Mouse (Mus musculus): ENCODE data around the gene Trpm8. TPM values are rescaled to one million over a fixed set of nuclear protein-coding genes. Genes with fewer than 3 reads are reported as not detected.

Trpm8 gene
- polyA plus RNA-seq, 1 experiment from 2014 or later: not detected

DNA sequence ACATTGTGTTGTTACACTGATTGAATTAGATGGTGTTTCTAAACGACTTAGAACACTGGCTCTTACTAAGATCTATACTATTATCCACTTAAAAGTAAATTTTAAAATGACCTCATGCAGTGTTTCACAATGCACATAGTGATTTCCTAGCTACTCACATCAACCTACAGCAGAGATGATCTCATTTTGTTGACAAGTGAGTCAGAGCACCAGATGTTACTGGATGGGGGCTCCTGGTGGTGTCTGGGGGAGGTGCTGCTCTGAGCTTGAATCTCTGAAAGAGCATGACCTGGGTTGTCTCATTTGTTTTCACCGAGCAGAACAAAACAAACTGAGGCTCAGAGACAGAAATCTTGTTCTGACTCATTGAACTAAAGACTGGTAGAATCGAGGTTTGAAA, 68.1 kb downstream of the Trpm8 start:
- ATAC-seq: 0 out of 2 replicates have a peak, but pooled peaks have one; percentile 45
- Histone ChIP-seq H3K36me3 (ENCODE audit: control insufficient read depth, insufficient read depth) (no peaks in the 10 kb centered on the region), H3K9me3 (ENCODE audit: control insufficient read depth) (no peaks in the 10 kb centered on the region), H3K27ac (ENCODE audit: low read depth, low read length) (no peak overlapping the region), H3K4me1 (replicated peaks; ENCODE audit: control insufficient read depth, insufficient read depth, low read length) (no peaks in the 10 kb centered on the region), H3K4me2 (replicated peaks; ENCODE audit: low read depth) (no peak overlapping the region), H3K9ac (ENCODE audit: low read depth, low read length) (no peak overlapping the region), H3K4me3 (ENCODE audit: low read depth, low read length) (no peak overlapping the region), H3K27me3 (replicated peaks; ENCODE audit: control insufficient read depth, insufficient read depth, low read length) (no peaks in the 10 kb centered on the region)
- peak; percentile 7; the same call in 1 of the 2 replicates for TF ChIP-seq CTCF (IDR thresholded peaks at IDR 0.05; ENCODE audit: low read depth)
- WGBS: 31% methylated on average over 3 of the region's 3 CpGs

DNA sequence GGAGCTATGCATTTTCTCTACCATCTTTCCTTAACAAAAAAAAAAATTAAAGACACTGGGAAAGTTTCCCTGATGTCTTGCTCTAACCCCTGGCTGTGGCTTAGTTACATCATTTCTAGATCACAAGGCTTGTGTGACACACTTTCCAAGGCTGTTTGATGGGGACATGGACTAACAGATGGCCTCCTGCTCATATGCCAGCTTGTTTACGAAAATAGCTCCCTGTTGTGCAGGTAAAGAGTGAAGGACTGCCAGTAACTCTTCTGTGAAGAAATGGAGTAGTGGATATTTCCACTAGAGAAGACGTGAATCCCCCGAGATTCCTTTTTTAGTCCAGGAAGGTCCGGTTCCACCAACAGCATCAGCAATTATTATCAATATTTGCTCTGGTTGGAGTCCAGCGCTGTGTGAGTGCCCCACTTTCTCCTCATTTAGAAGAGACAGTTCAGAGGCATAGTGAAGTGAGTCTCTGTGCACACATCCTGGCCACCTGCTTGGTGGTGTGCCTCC, 71.1 kb downstream of the Trpm8 start:
- ATAC-seq: no peak
- Histone ChIP-seq H3K27me3 (replicated peaks; ENCODE audit: control insufficient read depth, insufficient read depth, low read length) (no peaks in the 10 kb centered on the region), H3K4me2 (replicated peaks; ENCODE audit: low read depth) (no peak overlapping the region), H3K27ac (ENCODE audit: low read depth, low read length) (no peak overlapping the region), H3K36me3 (ENCODE audit: control insufficient read depth, insufficient read depth) (no peaks in the 10 kb centered on the region), H3K4me3 (ENCODE audit: low read depth, low read length) (no peak overlapping the region), H3K9ac (ENCODE audit: low read depth, low read length) (no peak overlapping the region), H3K4me1 (replicated peaks; ENCODE audit: control insufficient read depth, insufficient read depth, low read length) (no peaks in the 10 kb centered on the region), H3K9me3 (ENCODE audit: control insufficient read depth) (no peaks in the 10 kb centered on the region)
- no peak for TF ChIP-seq CTCF (IDR thresholded peaks at IDR 0.05; ENCODE audit: low read depth)
- WGBS: 81% methylated on average over 5 of the region's 5 CpGs

DNA sequence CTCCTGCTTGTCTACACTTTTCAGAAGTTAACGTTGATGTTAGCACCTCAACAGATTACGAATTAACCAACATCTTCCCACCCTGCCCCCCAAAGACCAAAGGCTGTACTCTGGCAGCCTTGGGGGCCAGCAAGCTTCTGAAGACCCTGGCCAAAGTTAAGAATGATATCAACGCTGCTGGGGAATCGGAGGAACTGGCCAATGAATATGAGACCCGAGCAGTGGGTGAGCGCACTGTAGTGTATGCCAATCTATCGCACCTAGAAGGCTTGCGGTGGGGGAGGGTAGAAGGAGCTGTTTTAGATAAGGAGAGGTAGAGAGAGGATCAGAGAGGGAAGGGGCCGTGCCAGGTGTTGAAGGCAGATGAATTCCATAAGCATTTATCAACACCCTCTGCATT, 73.3 kb downstream of the Trpm8 start:
- no peak for TF ChIP-seq CTCF (IDR thresholded peaks at IDR 0.05; ENCODE audit: low read depth)
- no peak overlapping the region for H3K27ac ChIP-seq (ENCODE audit: low read depth, low read length)
- ATAC-seq: no peak

DNA sequence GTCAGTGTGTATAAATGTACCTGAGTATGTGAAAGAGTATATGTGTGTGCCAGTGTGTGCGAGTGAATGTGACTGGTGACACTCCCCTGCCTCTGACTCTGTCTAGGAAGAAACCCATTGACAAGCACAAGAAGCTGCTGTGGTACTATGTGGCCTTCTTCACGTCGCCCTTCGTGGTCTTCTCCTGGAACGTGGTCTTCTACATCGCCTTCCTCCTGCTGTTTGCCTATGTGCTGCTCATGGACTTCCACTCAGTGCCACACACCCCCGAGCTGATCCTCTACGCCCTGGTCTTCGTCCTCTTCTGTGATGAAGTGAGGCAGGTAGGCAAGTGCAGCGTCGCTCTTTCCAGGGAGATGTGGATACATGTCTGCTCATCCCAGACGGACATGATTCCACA, 77.6 kb downstream of the Trpm8 start:
- Histone ChIP-seq H3K9me3 (ENCODE audit: control insufficient read depth) (no peaks in the 10 kb centered on the region), H3K27me3 (replicated peaks; ENCODE audit: control insufficient read depth, insufficient read depth, low read length) (no peaks in the 10 kb centered on the region), H3K9ac (ENCODE audit: low read depth, low read length) (no peak overlapping the region), H3K27ac (ENCODE audit: low read depth, low read length) (no peak overlapping the region), H3K4me1 (replicated peaks; ENCODE audit: control insufficient read depth, insufficient read depth, low read length) (no peaks in the 10 kb centered on the region), H3K4me2 (replicated peaks; ENCODE audit: low read depth) (no peak overlapping the region), H3K36me3 (ENCODE audit: control insufficient read depth, insufficient read depth) (no peaks in the 10 kb centered on the region), H3K4me3 (ENCODE audit: low read depth, low read length) (no peak overlapping the region)
- ATAC-seq: no peak
- TF ChIP-seq CTCF (IDR thresholded peaks at IDR 0.05; ENCODE audit: low read depth): no peak
- 92% methylated on average over 12 of the region's 12 CpGs for WGBS

More for the DNA sequence above, 73.3 kb downstream of the Trpm8 start:
- H3K4me3 ChIP-seq (ENCODE audit: low read depth, low read length): no peak overlapping the region
- H3K4me1 ChIP-seq (replicated peaks; ENCODE audit: control insufficient read depth, insufficient read depth, low read length): no peaks in the 10 kb centered on the region
- H3K9me3 ChIP-seq (ENCODE audit: control insufficient read depth): no peaks in the 10 kb centered on the region
- 82% methylated on average over 9 of the region's 9 CpGs for WGBS
- no peak overlapping the region for H3K4me2 ChIP-seq (replicated peaks; ENCODE audit: low read depth)
- no peak overlapping the region for H3K9ac ChIP-seq (ENCODE audit: low read depth, low read length)
- no peaks in the 10 kb centered on the region for H3K36me3 ChIP-seq (ENCODE audit: control insufficient read depth, insufficient read depth)
- no peaks in the 10 kb centered on the region for H3K27me3 ChIP-seq (replicated peaks; ENCODE audit: control insufficient read depth, insufficient read depth, low read length)

DNA sequence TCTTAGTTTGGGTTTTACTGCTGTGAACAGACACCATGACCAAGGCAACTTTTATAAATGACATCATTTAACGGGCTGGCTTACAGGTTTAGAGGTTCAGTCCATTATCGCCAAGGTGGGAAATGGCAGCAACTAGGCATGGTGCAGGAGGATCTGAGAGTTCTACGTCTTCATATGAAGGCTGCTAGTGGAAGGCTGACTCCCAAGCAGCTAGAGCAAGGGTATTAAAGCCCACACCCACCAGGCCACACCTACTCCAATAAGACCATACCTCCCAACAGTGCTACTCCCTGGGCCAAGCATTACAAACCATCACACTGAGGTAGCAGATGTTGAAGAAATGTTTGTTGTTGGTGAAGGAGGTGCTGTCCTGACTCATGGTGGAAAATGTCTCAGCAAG, 78.2 kb downstream of the Trpm8 start:
- WGBS: 88% methylated on average over 3 of the region's 3 CpGs
- ATAC-seq: no peak
- H3K9me3 ChIP-seq (ENCODE audit: control insufficient read depth): no peaks in the 10 kb centered on the region

DNA sequence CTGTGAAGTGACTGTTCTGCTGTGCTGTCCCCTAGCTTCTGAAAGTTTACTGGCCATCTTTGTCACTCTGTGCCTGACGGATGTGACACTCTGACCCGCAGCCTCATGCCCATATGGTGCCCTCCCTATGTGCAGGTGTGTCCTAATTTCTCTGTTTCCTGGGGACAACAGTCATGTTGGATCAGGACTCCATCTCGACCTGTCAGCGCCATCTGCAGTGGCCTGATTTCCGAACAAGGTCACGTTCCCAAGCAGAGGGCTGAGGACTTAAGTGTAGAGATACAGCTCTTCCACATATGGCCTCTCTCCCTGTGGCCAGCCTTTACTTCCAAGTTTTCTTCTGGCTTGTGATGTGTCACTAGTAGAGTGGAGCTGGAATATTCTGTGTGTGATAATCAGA, 79.2 kb downstream of the Trpm8 start:
- 87% methylated on average over 6 of the region's 6 CpGs for WGBS
- H3K27ac ChIP-seq (ENCODE audit: low read depth, low read length): no peak overlapping the region
- H3K9ac ChIP-seq (ENCODE audit: low read depth, low read length): no peak overlapping the region
- no peak for ATAC-seq
- H3K4me1 ChIP-seq (replicated peaks; ENCODE audit: control insufficient read depth, insufficient read depth, low read length): no peaks in the 10 kb centered on the region
- no peaks in the 10 kb centered on the region for H3K27me3 ChIP-seq (replicated peaks; ENCODE audit: control insufficient read depth, insufficient read depth, low read length)
- H3K9me3 ChIP-seq (ENCODE audit: control insufficient read depth): no peaks in the 10 kb centered on the region
- H3K36me3 ChIP-seq (ENCODE audit: control insufficient read depth, insufficient read depth): no peaks in the 10 kb centered on the region
- TF ChIP-seq CTCF (IDR thresholded peaks at IDR 0.05; ENCODE audit: low read depth): no peak
- no peak overlapping the region for H3K4me2 ChIP-seq (replicated peaks; ENCODE audit: low read depth)
- no peak overlapping the region for H3K4me3 ChIP-seq (ENCODE audit: low read depth, low read length)

More for the DNA sequence above, 78.2 kb downstream of the Trpm8 start:
- Histone ChIP-seq H3K4me1 (replicated peaks; ENCODE audit: control insufficient read depth, insufficient read depth, low read length) (no peaks in the 10 kb centered on the region), H3K9ac (ENCODE audit: low read depth, low read length) (no peak overlapping the region), H3K27ac (ENCODE audit: low read depth, low read length) (no peak overlapping the region), H3K36me3 (ENCODE audit: control insufficient read depth, insufficient read depth) (no peaks in the 10 kb centered on the region), H3K4me2 (replicated peaks; ENCODE audit: low read depth) (no peak overlapping the region), H3K27me3 (replicated peaks; ENCODE audit: control insufficient read depth, insufficient read depth, low read length) (no peaks in the 10 kb centered on the region), H3K4me3 (ENCODE audit: low read depth, low read length) (no peak overlapping the region)
- TF ChIP-seq CTCF (IDR thresholded peaks at IDR 0.05; ENCODE audit: low read depth): no peak
